In genomic region chr4:156034901-156035300, GRCm38 (mm10) we compare ENCODE assay signal across 8 mouse cellular contexts. TPM values are rescaled to one million over a fixed set of nuclear protein-coding genes. Genes with fewer than 3 reads are reported as not detected.
DNase-seq lines count a peak whose midpoint lies in the region; ATAC-seq and TF ChIP-seq lines count a peak whose summit lies in the region.

No protein-coding gene starts in this region.

- H3K4me1 ChIP-seq in E14TG2a.4 (replicated peaks; ENCODE audit: low read depth, low read length) = peaks cover 56% of the 10 kb centered on the region
- H3K4me1 ChIP-seq in hindbrain, embryonic 13.5 days (replicated peaks) = peaks cover 42% of the 10 kb centered on the region
- H3K4me1 ChIP-seq in midbrain, embryonic 13.5 days (replicated peaks) = peaks cover 33% of the 10 kb centered on the region

- H3K27ac ChIP-seq in hindbrain, embryonic 13.5 days = no peak overlapping the region
- no peak overlapping the region for H3K27ac ChIP-seq in midbrain, embryonic 13.5 days

- H3K4me3 ChIP-seq in E14TG2a.4 (replicated peaks; ENCODE audit: low read length) = peak overlapping the region; percentile 78
- peak overlapping the region; percentile 28 for H3K4me3 ChIP-seq in hindbrain, embryonic 13.5 days
- peak overlapping the region; percentile 16 for H3K4me3 ChIP-seq in midbrain, embryonic 13.5 days (replicated peaks)

- H3K27me3 ChIP-seq in E14TG2a.4 (ENCODE audit: insufficient read depth, low read length) = peaks cover 24% of the 10 kb centered on the region
- peaks cover 29% of the 10 kb centered on the region for H3K27me3 ChIP-seq in hindbrain, embryonic 13.5 days
- H3K27me3 ChIP-seq in midbrain, embryonic 13.5 days = peaks cover 29% of the 10 kb centered on the region

- peak overlapping the region; percentile 49 for H3K4me2 ChIP-seq in hindbrain, embryonic 13.5 days
- peak overlapping the region; percentile 34 for H3K4me2 ChIP-seq in midbrain, embryonic 13.5 days (replicated peaks)

- ATAC-seq in hindbrain, embryonic 13.5 days (ENCODE audit: low FRiP score) = no peak
- ATAC-seq in midbrain, embryonic 13.5 days = no peak

- TF ChIP-seq CTCF in E14TG2a.4 (conservative IDR thresholded peaks at IDR 0.05; ENCODE audit: low read length) = no peak

- WGBS in hindbrain, embryonic 13.5 days = 3% methylated on average over 25 of the region's 25 CpGs
- WGBS in midbrain, embryonic 13.5 days = 2% methylated on average over 25 of the region's 25 CpGs

- peaks cover 5% of the 10 kb centered on the region; the same call in 1 of the 2 replicates for H3K36me3 ChIP-seq in E14TG2a.4 (ENCODE audit: insufficient read depth, low read length)
- H3K36me3 ChIP-seq in hindbrain, embryonic 13.5 days = no peaks in the 10 kb centered on the region
- no peaks in the 10 kb centered on the region for H3K36me3 ChIP-seq in midbrain, embryonic 13.5 days

- H3K9me3 ChIP-seq in E14TG2a.4 (ENCODE audit: low read length) = no peaks in the 10 kb centered on the region
- H3K9me3 ChIP-seq in hindbrain, embryonic 13.5 days = no peaks in the 10 kb centered on the region
- no peaks in the 10 kb centered on the region for H3K9me3 ChIP-seq in midbrain, embryonic 13.5 days

- DNase-seq in embryo, embryonic 11 days = peak; percentile 22
- no peak for DNase-seq in embryo, embryonic 10 days (ENCODE audit: low spot score)
- DNase-seq in adrenal gland, postnatal 4 days (ENCODE audit: low spot score in 2 of 2) = no peak
- DNase-seq in cerebellum, postnatal 10 days = no peak
- DNase-seq in gastrocnemius, postnatal 25 days = no peak

- H3K9ac ChIP-seq in hindbrain, embryonic 13.5 days = peak overlapping the region; percentile 49; the same call in 1 of the 2 replicates
- peak overlapping the region; percentile 7; the same call in 1 of the 2 replicates for H3K9ac ChIP-seq in midbrain, embryonic 13.5 days (replicated peaks)

RNA-seq across cellular contexts. Expression of gene Tnfrsf18, which starts 8.9 kb away (rescaled TPM):
- polyA plus RNA-seq in hindbrain, embryonic 13.5 days (2015; fragmentation: Nextera tagmentation; extraction: Ambion mirVana) = 2.3 and 2.9 TPM in 2 replicates
- polyA plus RNA-seq in midbrain, embryonic 13.5 days (2015; fragmentation: Nextera tagmentation; extraction: Ambion mirVana) = 2.0 and 2.3 TPM in 2 replicates
- under 1 TPM in 1 of 2 experiments, not detected in 1; 0.39 TPM for total RNA-seq in adrenal gland, postnatal 4 days (2021)
- total RNA-seq in gastrocnemius, postnatal 25 days (2021) = not detected

RNA-seq across cellular contexts. Expression of gene Tnfrsf4, which starts 21.3 kb away (rescaled TPM):
- 0.55 and 1.0 TPM in 2 replicates for polyA plus RNA-seq in hindbrain, embryonic 13.5 days (2015; fragmentation: Nextera tagmentation; extraction: Ambion mirVana)
- polyA plus RNA-seq in midbrain, embryonic 13.5 days (2015; fragmentation: Nextera tagmentation; extraction: Ambion mirVana) = 0.57 TPM in 2 replicates
- 1 to 10 TPM; 2.9 to 3.4 TPM for total RNA-seq in adrenal gland, postnatal 4 days (2021)
- under 1 TPM; 0.51 to 0.80 TPM for total RNA-seq in gastrocnemius, postnatal 25 days (2021)

RNA-seq across cellular contexts. Expression of gene Ttll10, which starts 24.3 kb away (rescaled TPM):
- not detected in 2 replicates for polyA plus RNA-seq in hindbrain, embryonic 13.5 days (2015; fragmentation: Nextera tagmentation; extraction: Ambion mirVana)
- not detected in 2 replicates for polyA plus RNA-seq in midbrain, embryonic 13.5 days (2015; fragmentation: Nextera tagmentation; extraction: Ambion mirVana)
- 1 to 10 TPM in 1 of 2 experiments, under 1 TPM in 1; 0.59 to 5.0 TPM for total RNA-seq in adrenal gland, postnatal 4 days (2021)
- not detected for total RNA-seq in gastrocnemius, postnatal 25 days (2021)

RNA-seq across cellular contexts. Expression of gene Sdf4, which starts 42.2 kb away (rescaled TPM):
- 126 and 127 TPM in 2 replicates for polyA plus RNA-seq in hindbrain, embryonic 13.5 days (2015; fragmentation: Nextera tagmentation; extraction: Ambion mirVana)
- polyA plus RNA-seq in midbrain, embryonic 13.5 days (2015; fragmentation: Nextera tagmentation; extraction: Ambion mirVana) = 125 and 128 TPM in 2 replicates
- 100 to 1,000 TPM; 224 to 231 TPM for total RNA-seq in adrenal gland, postnatal 4 days (2021)
- 10 to 100 TPM; 67.0 to 79.3 TPM for total RNA-seq in gastrocnemius, postnatal 25 days (2021)

RNA-seq across cellular contexts. Expression of gene B3galt6, which starts 42.5 kb away (rescaled TPM):
- 26.6 and 27.6 TPM in 2 replicates for polyA plus RNA-seq in hindbrain, embryonic 13.5 days (2015; fragmentation: Nextera tagmentation; extraction: Ambion mirVana)
- polyA plus RNA-seq in midbrain, embryonic 13.5 days (2015; fragmentation: Nextera tagmentation; extraction: Ambion mirVana) = 25.0 and 26.9 TPM in 2 replicates
- total RNA-seq in adrenal gland, postnatal 4 days (2021) = 1 to 10 TPM; 7.2 to 7.7 TPM
- 1 to 10 TPM; 1.2 to 1.6 TPM for total RNA-seq in gastrocnemius, postnatal 25 days (2021)

Comparison
In these comparisons a context has a peak if more than half of its experiments do, and no peak if none do; other contexts are left out.
1. H3K4me3 ChIP-seq: peak in every context shown above with its lines; median percentile 78 in E14TG2a.4; 28 in hindbrain, embryonic 13.5 days; 16 in midbrain, embryonic 13.5 days.